Mouse (Mus musculus) kidney, postnatal 36 days (tissue): Measurements from ENCODE around the gene Il7r.
"Not testable (repeated sequence)": the region's sequence is repeated elsewhere in the genome, so short reads cannot be mapped to it uniquely, and the experiment has no call there.

Experiments used
- DNase-seq, 2 experiments: peaks; one replicate each; pipeline ENCODE4 v3.0.0; 2021 to 2022; ENCODE audit warnings: mixed read lengths in 2 of 2

Il7r gene

GRCm38 (mm10) chr15:9530076-9530475 is at the start of gene Il7r:
Gene Il7r (minus strand): TSS chr15:9530176.
- no peak for DNase-seq

- DNase-seq = no peak
Observed at GRCm38 (mm10) chr15:9577303-9577702, 47.3 kb upstream of the Il7r start.

- no peak for DNase-seq
Observed at GRCm38 (mm10) chr15:9574796-9575195, 44.8 kb upstream of the Il7r start.

GRCm38 (mm10) chr15:9573361-9573760 is 43.4 kb upstream of the Il7r start:
- DNase-seq = peak; percentile 77 to 82

- DNase-seq = no peak
Observed at GRCm38 (mm10) chr15:9572664-9573063, 42.7 kb upstream of the Il7r start.

GRCm38 (mm10) chr15:9571896-9572295 is 41.9 kb upstream of the Il7r start:
- no peak for DNase-seq

GRCm38 (mm10) chr15:9567316-9567715 is 37.3 kb upstream of the Il7r start:
- DNase-seq = no peak

- peak; percentile 11 to 17 for DNase-seq
Observed at GRCm38 (mm10) chr15:9565396-9565795, 35.4 kb upstream of the Il7r start.

- DNase-seq = no peak
Observed at GRCm38 (mm10) chr15:9564156-9564555, 34.2 kb upstream of the Il7r start.

- DNase-seq = not testable (repeated sequence)
Observed at GRCm38 (mm10) chr15:9557264-9557663, 27.3 kb upstream of the Il7r start.

GRCm38 (mm10) chr15:9548951-9549350 is 19.0 kb upstream of the Il7r start:
- DNase-seq = no peak

GRCm38 (mm10) chr15:9535200-9535599 is 5.2 kb upstream of the Il7r start:
- DNase-seq = no peak

- no peak for DNase-seq
Observed at GRCm38 (mm10) chr15:9533356-9533902, 3.5 kb upstream of the Il7r start.

GRCm38 (mm10) chr15:9529646-9530045 is 330 bp downstream of the Il7r start:
- DNase-seq = no peak

- DNase-seq = no peak
Observed at GRCm38 (mm10) chr15:9528186-9528935, 1.6 kb downstream of the Il7r start.

GRCm38 (mm10) chr15:9526412-9526811 is 3.6 kb downstream of the Il7r start:
- DNase-seq = no peak

- no peak for DNase-seq
Observed at GRCm38 (mm10) chr15:9524907-9525306, 5.1 kb downstream of the Il7r start.

- DNase-seq = no peak
Observed at GRCm38 (mm10) chr15:9523956-9524355, 6.0 kb downstream of the Il7r start.

- peak in 1 of 2 experiments; percentile 11 for DNase-seq
Observed at GRCm38 (mm10) chr15:9523059-9523458, 6.9 kb downstream of the Il7r start.

GRCm38 (mm10) chr15:9492077-9492476 is 37.9 kb downstream of the Il7r start:
- no peak for DNase-seq

GRCm38 (mm10) chr15:9489417-9490118 is 40.4 kb downstream of the Il7r start:
- DNase-seq = no peak

GRCm38 (mm10) chr15:9473188-9473587 is 56.8 kb downstream of the Il7r start:
- DNase-seq = no peak

GRCm38 (mm10) chr15:9472618-9473017 is 57.4 kb downstream of the Il7r start:
- no peak for DNase-seq

GRCm38 (mm10) chr15:9472167-9472566 is 57.8 kb downstream of the Il7r start:
- no peak for DNase-seq
